Mouse (Mus musculus) right cerebral cortex, postnatal 14 days (tissue): ENCODE data around the gene Ccnt1.
A peak's percentile ranks its signal among the peaks of the same experiment; 100 is the strongest.
"Not testable (repeated sequence)": the region's sequence is repeated elsewhere in the genome, so short reads cannot be mapped to it uniquely, and the experiment has no call there.

Experiments
- DNase-seq: peaks from one replicate; pipeline ENCODE4 v3.0.0; 2022

Gene Ccnt1

GRCm38 (mm10) chr15:98595049-98595448 is 24.3 kb upstream of the Ccnt1 start:
- DNase-seq, result no peak

GRCm38 (mm10) chr15:98594193-98594592 is 23.5 kb upstream of the Ccnt1 start:
- no peak for DNase-seq

- no peak for DNase-seq
Observed at GRCm38 (mm10) chr15:98591396-98591795, 20.7 kb upstream of the Ccnt1 start.

GRCm38 (mm10) chr15:98589640-98590336 is 19.1 kb upstream of the Ccnt1 start:
- DNase-seq, result no peak

GRCm38 (mm10) chr15:98587751-98588150 is 17.0 kb upstream of the Ccnt1 start:
- DNase-seq, result no peak

GRCm38 (mm10) chr15:98586141-98586540 is 15.4 kb upstream of the Ccnt1 start:
- DNase-seq, result not testable (repeated sequence)

- DNase-seq, result no peak
Observed at GRCm38 (mm10) chr15:98585421-98585820, 14.7 kb upstream of the Ccnt1 start.

GRCm38 (mm10) chr15:98582996-98583395 is 12.3 kb upstream of the Ccnt1 start:
- DNase-seq, result no peak

- peak; percentile 47 for DNase-seq
Observed at GRCm38 (mm10) chr15:98582410-98582809, 11.7 kb upstream of the Ccnt1 start.

GRCm38 (mm10) chr15:98579795-98580464 is 9.2 kb upstream of the Ccnt1 start:
- peak; percentile 76 for DNase-seq

GRCm38 (mm10) chr15:98579310-98579709 is 8.6 kb upstream of the Ccnt1 start:
- no peak for DNase-seq

- no peak for DNase-seq
Observed at GRCm38 (mm10) chr15:98573293-98573692, 2.6 kb upstream of the Ccnt1 start.

- no peak for DNase-seq
Observed at GRCm38 (mm10) chr15:98569795-98570365, 843 bp downstream of the Ccnt1 start.

GRCm38 (mm10) chr15:98569216-98569615 is 1.5 kb downstream of the Ccnt1 start:
- no peak for DNase-seq

GRCm38 (mm10) chr15:98568256-98569033 is 2.3 kb downstream of the Ccnt1 start:
- no peak for DNase-seq

GRCm38 (mm10) chr15:98567278-98568134 is 3.2 kb downstream of the Ccnt1 start:
- DNase-seq, result peak; percentile 99

- no peak for DNase-seq
Observed at GRCm38 (mm10) chr15:98566973-98567277, 3.8 kb downstream of the Ccnt1 start.

GRCm38 (mm10) chr15:98557186-98557585 is 13.5 kb downstream of the Ccnt1 start:
- DNase-seq, result no peak

GRCm38 (mm10) chr15:98555881-98556280 is 14.8 kb downstream of the Ccnt1 start:
- DNase-seq, result no peak

GRCm38 (mm10) chr15:98552758-98553157 is 18.0 kb downstream of the Ccnt1 start:
- DNase-seq, result no peak

GRCm38 (mm10) chr15:98546843-98547242 is 23.9 kb downstream of the Ccnt1 start:
- no peak for DNase-seq

GRCm38 (mm10) chr15:98545151-98545550 is 25.6 kb downstream of the Ccnt1 start:
- no peak for DNase-seq

GRCm38 (mm10) chr15:98543341-98543740 is 27.4 kb downstream of the Ccnt1 start:
- DNase-seq, result no peak
